Mouse (Mus musculus) testis, postnatal 10 days (tissue): ENCODE results near the gene S100a7a.

ENCODE experiments used
- DNase-seq: peaks from one replicate; pipeline ENCODE4 v3.0.0; 2021; ENCODE audit warnings: low spot score

The S100a7a gene

GRCm38 (mm10) chr3:90653717-90654116 lies at the start of gene S100a7a:
Gene S100a7a, plus strand, starts transcription at chr3:90654017.
- DNase-seq = no peak

- DNase-seq = peak; percentile 82
Measured at GRCm38 (mm10) chr3:90604416-90604815, 49.4 kb upstream of the S100a7a start.

- no peak for DNase-seq
Measured at GRCm38 (mm10) chr3:90605049-90605448, 48.8 kb upstream of the S100a7a start.

- no peak for DNase-seq
Measured at GRCm38 (mm10) chr3:90605736-90606135, 48.1 kb upstream of the S100a7a start.

- DNase-seq = no peak
Measured at GRCm38 (mm10) chr3:90606185-90606584, 47.6 kb upstream of the S100a7a start.

- DNase-seq = no peak
Measured at GRCm38 (mm10) chr3:90607361-90607760, 46.5 kb upstream of the S100a7a start.

- DNase-seq = no peak
Measured at GRCm38 (mm10) chr3:90608223-90608622, 45.6 kb upstream of the S100a7a start, which contains the start of gene S100a5. Gene S100a5, plus strand, starts transcription at chr3:90608523.

GRCm38 (mm10) chr3:90609102-90609501 lies 44.7 kb upstream of the S100a7a start:
- no peak for DNase-seq

GRCm38 (mm10) chr3:90611494-90611893 lies 42.3 kb upstream of the S100a7a start:
- no peak for DNase-seq

- no peak for DNase-seq
Measured at GRCm38 (mm10) chr3:90612061-90612460, 41.8 kb upstream of the S100a7a start.

GRCm38 (mm10) chr3:90612728-90613291 lies 41.0 kb upstream of the S100a7a start, which contains the start of gene S100a6:
Gene S100a6, plus strand, starts transcription at chr3:90612882.
- DNase-seq = peak; percentile 75

- no peak for DNase-seq
Measured at GRCm38 (mm10) chr3:90613461-90614147, 40.2 kb upstream of the S100a7a start.

- no peak for DNase-seq
Measured at GRCm38 (mm10) chr3:90614148-90614530, 39.7 kb upstream of the S100a7a start.

GRCm38 (mm10) chr3:90614611-90615251 lies 39.1 kb upstream of the S100a7a start:
- DNase-seq = no peak

GRCm38 (mm10) chr3:90615415-90615814 lies 38.4 kb upstream of the S100a7a start:
- DNase-seq = peak; percentile 76

GRCm38 (mm10) chr3:90615911-90616310 lies 37.9 kb upstream of the S100a7a start:
- DNase-seq = no peak

GRCm38 (mm10) chr3:90617586-90617985 lies 36.2 kb upstream of the S100a7a start:
- DNase-seq = no peak

- DNase-seq = no peak
Measured at GRCm38 (mm10) chr3:90621552-90621951, 32.3 kb upstream of the S100a7a start.

GRCm38 (mm10) chr3:90623435-90624071 lies 30.3 kb upstream of the S100a7a start:
- DNase-seq = peak; percentile 87

GRCm38 (mm10) chr3:90625496-90625895 lies 28.3 kb upstream of the S100a7a start:
- DNase-seq = no peak

- DNase-seq = no peak
Measured at GRCm38 (mm10) chr3:90626266-90627021, 27.4 kb upstream of the S100a7a start.

GRCm38 (mm10) chr3:90627366-90627765 lies 26.5 kb upstream of the S100a7a start:
- DNase-seq = no peak
